Mouse (Mus musculus) T-helper 1 cell (primary cell): Measurements from ENCODE around the gene Adgrv1.
"Not testable (repeated sequence)": the region's sequence is repeated elsewhere in the genome, so short reads cannot be mapped to it uniquely, and the experiment has no call there.

Experiments used
- in situ Hi-C: fragments of 300-600 bp; cut with MboI, MseI; formaldehyde crosslinking; loops from one replicate; pipeline ENCODE4 v1.15.1; 2025; ENCODE audit warnings: high pct_unique_total_duplicates

The Adgrv1 gene

DNA sequence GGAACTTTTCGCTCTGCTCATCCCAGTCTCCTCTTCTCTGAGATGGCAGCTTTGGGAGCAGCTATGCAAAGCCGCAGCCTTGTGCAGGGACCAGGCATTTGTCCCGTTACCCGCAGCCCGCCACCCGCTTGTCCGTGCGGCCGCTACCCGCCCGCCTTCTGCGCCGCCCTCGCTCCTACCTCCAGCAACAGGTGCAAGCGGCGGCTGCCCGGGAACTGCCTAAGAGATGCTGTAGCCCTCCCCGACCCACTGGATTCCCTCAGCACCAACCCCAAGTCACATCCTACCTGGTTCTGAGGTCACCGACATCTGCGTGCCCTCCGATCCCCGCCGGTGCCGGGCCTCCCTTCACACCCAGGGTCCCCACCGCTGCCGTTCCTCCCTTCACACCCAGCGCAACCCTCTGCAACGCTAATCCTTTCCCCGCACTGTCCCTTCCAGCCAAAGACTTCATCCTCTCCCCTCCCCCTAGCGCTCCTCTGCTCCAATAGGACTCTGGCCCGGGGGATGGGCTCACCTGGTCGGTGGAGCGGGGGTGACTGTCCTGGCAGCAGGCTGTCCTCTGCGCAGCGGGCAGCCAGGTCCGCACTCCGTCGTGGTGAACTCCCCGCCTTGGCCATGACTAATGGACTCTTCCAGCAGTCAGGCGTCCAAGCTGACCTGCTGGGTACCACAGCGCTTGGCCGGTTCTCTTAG is at the start of gene Adgrv1:
Gene Adgrv1, minus strand, starts transcription at position 435 of the 696 bp plus-strand sequence.
- in situ Hi-C loops: no loop called here

DNA sequence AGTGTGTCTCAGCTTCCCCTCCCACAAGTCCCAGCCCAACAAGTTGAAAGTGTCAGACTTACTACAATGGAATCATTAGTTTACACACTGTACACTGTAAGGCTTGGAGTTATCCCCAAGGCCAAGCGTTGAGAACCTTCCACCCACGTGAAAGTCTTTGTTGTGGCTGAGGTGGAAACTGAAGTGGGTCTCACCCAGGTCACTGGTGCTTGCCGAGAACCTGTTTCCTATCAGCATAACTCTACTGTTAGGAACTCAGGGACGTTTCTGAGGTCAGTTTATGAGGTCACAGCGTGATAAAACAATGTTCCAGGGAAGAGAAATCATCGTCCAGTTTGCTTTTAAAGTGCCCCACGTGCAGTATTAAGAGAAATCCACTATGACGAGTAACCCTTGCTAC is 42.4 kb upstream of the Adgrv1 start:
- in situ Hi-C loops: no loop called here

DNA sequence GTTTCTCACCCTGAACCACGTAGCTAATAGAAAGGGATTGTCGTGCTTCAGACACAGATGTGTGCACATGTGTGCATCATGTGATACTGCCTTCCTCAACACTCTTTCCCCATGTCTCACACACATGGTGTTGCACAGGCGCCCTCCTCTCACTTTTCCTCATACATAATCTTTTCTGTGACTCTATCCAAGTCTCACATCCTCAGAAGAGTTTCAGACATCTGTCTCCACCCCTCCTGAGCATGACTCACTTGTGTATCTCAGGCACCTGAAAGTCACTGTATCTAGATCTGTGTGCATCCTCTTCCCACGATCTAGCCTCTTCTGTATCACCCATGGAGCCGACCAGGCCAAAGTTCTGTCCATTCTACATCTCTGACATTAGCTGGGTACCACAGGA is 34.8 kb upstream of the Adgrv1 start:
- in situ Hi-C loops: no loop called here

DNA sequence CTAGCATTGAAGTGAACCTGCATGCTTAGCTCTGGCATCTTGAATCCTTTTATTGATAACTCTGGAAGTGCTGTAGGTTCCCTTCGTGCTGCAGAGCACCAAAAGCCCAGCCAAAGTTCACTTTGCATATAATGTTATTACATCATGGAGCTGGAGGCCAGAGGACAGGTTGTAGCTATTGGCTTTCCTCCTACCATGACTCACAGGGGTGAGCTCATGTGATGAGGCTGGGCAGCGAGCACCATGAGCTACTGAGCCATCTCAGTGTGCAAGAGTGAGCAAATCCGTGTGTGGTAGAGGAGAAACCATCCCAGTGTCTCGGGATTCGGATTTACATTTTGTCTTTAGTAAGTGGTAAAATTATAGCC is 31.4 kb upstream of the Adgrv1 start:
- in situ Hi-C loops: no loop called here

DNA sequence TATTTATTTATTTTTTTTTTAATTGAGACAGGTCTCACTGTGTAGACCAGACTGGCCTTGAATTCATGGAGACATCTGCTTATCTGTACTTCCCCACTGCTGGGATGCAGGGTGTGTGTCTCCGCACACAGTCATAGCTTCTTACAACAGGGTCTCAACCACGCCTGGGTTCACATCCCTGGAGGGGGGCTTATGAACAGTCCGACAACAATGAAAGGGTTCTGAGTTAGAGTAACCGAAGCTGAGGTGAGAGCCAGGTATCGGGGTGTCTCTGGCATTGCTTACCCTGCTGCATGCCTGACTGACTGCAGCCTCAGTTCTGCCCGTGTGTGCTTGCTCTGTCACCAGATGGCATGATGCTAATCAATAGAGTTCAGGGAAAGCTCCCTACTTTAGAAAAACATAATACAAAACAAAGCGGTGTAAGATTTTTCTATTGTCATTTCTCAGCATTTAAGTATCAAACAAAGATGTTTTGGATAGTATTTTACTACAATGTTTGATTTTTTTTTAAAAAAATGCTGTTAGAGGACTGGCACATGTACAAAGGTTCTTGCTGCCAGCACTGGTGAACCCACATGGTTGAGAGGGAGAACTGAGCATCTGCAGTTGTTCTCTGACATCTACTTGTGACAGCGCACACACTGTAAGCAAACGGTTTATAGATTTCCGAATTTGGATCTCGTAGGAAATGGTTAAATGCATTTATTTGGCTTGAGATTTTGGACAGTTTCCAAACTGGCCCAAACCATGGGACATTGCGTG is 30.8 kb upstream of the Adgrv1 start:
- in situ Hi-C loops: no loop called here

DNA sequence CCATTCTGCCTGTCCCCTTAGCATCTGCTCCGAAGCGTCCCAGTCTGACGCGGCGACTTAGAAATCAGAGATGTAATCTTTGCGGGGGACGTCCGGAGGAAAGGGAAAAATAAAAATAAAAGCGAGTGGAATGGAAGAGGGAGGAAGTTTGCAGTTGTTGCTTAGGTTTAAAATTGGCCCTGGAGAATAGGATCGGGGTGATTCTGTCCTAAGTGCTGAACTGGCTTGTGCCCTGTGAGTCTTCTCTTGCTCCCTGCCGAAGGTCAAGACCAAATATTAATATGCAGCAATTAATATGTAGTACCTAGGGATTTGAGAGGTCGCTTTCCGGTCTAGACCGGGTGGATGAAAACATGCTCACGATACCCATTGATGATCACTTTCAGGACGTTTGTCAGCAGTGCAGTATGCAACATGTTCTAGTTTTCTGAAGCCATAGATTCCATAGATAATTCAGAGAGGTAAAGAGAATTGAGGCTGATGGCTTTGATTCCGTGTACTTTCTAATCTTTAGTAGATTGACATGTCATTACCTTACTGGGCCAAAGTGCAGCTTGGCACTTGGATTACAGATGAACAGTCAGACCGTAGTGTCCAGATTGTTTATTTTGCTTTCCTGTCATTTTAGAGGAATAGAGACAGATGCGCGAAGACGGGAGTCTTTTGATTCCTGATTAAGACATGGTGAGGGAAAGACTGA is 25.2 kb upstream of the Adgrv1 start:
- in situ Hi-C loops: no loop called here

DNA sequence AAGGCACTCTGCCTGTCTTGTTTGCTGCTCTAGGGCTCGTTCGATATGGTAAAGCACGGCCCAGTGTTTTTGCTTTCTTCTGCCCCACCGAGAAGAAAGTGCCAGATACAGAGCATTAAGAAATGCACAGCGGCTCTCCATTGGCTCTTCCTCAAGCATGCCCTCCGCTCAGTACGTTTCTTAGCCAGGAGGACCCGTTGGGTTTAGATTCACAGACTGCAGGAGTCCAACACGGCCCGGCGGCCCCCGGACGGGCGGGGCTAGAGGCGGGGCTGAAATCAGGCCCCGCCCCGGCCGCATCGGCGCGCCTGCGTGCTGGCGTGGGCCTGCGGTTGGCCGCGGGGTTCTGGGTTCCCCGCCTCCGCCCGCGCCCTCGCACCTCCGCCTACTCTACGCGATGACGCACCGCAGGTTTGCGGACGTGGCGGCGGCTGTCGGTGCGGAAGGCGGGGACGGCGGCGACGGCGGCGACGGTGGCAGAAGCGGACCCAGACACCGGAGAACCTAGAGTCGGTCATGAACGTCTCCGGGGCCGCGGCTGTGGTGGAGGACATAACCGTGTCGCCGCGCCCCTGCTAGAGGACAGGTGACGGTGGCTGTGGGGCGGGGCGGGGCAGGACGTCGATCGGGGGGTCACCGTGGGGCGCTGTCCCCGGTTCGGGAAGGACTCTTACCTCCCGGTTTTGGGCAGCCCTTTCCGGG is 24.5 kb upstream of the Adgrv1 start, which contains the start of gene Lysmd3:
Gene Lysmd3, plus strand, starts transcription at position 313 of the 702 bp plus-strand sequence.
- in situ Hi-C loops: no loop called here

DNA sequence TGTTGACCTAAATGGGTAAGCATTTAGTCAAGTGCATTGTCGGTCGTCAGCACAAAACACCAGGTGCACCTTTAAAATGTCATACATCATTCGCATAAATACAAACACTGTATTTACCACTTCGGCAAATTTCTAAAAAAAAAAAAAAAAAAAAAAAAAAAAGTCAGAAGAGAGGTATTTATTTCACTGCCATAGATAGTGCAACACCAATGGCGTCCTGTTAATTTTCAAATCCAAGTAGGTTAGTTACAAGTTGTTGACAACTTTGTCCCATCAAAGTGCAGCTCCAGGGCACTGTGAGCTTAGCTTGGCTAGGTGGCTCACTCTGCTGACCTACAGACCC is 24.0 kb upstream of the Adgrv1 start:
- in situ Hi-C loops: no loop called here

DNA sequence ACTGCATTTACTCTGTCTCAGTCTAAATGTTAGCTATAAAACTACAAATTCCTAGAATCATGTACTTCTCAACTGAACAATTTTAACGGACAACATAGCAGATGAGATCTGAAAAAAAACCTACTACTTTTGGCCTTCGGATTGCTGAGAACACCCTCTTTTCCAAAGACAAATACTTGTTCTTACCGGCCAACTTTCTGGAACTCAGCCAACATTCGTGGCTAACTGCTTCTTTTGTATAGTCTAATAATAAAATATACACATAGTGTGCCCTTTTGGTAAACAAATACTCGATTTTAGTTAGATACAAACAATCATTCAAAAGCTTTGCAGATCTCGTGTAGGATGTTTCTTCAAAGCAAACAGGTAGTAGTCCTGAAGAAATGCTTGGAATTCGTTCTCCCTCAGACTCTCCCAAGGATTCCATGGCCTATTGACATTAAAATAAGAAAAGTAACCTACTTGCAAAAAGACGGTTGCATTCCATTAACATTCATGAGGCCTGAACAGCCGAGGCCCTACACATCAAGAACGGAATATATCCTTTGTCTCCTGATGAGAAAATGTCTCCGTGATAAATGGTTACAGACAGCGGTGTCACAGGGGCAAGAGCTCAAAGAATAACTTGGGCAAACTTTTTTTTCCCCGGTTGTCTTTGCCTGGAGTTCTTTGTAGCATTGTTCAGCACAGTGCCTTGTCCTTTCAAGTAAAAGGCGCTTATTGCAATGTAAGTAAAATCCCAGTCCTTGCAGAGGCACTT is 23.3 kb upstream of the Adgrv1 start:
- in situ Hi-C loops: no loop called here

DNA sequence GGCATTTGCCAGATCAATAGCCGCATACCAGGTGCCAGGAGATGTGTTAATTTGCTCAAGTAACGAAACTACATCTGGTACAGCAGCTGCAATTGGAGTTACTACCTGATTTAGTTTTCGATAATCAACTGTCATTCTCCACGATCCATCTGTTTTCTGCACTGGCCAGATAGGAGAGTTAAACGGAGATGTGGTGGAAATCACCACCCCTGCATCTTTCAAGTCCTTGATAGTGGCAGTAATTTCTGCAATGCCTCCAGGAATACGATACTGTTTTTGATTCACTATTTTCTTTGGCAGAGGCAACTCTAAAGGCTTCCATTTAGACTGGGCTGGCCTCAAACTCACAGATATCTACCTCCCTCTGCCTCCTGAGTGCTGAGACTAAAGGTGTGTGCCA is 17.4 kb upstream of the Adgrv1 start:
- in situ Hi-C loops: not testable (repeated sequence)

DNA sequence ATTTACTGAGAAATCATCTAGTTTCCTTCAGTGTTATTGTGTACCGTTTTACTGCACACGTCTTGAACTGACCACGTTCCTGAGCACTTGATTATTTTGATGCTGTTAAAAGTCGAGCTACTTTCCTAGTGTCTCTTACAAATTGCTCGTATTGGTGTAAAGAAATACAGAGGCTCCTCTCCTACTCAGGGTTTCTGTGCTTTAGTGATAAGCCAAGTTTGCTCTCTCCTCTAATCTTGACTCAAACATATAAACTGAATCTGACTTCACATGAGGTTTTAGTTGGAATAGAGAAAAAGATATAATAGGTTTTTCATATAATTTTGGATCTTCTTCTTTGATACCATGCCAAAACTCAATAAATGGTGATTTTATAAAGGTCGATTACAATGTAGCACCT is 13.4 kb upstream of the Adgrv1 start:
- in situ Hi-C loops: no loop called here

DNA sequence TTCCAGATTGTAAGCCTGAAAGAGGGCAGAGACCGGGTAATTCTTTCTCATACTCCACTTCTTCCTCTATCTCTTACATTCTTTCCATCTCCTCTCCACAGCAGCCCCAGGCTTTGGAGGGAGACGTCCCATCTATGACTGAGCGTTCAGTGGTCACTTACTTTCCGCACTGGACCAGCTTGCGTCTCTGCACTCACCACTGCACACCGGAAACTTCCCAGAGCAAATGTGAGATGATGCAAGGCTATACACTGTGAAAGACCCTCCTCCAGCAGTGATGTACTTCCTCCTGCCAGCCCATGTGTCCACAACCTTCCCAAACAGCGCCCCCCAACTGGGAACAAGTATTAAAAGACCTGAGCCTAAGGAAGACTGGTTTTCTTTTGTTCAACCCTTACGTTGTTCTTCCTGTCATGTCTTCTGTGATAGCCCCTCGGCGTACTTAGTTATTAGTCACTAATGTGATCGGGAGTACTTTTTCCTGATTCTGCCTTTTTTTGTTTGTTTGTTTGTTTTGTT is 11.2 kb upstream of the Adgrv1 start:
- in situ Hi-C loops: no loop called here

DNA sequence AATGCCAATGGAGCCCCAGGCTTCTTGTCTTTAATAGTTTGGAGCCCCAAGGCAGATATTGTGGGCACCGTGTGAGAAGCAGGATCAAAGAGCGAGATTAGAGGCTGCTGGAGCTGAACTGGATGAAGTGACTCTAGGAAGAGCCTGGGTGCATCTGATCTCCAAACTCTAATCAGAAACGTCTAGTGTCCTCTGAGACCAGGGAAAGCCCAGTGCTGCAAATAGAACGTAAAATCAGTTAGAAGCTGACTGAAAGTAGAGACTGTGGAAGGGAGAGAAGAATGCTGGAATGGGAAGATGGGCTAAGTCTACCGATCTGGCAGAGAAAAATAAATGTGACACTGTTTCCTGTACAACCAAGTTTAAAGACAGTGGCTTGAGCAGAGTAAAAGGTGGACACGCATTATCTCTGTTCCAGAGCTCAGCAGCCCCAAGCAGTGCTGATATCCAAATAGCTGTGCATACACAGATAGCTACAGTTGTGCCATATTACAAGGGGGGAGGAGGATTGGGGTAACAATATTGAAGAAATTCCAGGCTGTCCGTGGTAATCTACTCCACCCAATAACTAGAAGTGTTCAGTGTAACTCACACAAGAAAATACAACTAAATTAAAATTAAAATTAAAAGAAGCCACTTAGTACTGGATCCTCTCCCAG is 9.7 kb upstream of the Adgrv1 start:
- in situ Hi-C loops: no loop called here

DNA sequence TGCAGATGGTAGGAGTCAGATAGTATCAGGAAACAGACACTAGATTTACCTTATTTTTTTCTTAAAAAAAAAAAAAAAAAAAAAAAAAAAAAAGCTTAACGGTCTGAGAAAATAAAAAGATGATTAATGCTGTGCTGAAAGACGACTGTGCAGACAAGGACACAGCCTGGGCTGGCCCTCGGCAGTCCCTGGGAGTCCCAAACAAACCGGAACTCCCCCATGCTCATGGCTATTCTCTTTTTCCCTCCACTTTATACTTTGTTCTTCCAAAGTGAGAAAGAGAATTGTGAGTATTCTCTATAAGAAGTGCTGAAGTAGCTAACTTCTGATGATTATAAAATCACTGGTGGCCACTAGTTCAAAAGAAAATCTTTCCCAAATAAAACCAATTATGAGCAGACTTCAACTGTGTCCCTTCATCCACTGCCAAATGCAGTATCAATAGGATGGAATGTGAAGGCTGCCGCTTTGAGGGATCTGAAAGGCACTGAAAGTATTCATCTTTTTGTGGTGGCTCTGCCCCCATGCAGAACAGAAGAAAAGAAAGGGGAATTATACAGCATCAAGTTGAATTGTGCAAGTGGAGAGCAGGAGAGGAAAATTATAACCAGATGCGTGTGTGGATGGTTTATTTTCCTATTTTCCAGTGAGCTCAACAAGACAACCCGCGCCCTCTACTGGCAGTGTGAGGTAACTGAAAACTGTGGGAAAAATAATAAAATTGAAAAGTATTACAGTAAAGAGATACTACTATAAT is 8.5 kb upstream of the Adgrv1 start:
- in situ Hi-C loops: no loop called here

DNA sequence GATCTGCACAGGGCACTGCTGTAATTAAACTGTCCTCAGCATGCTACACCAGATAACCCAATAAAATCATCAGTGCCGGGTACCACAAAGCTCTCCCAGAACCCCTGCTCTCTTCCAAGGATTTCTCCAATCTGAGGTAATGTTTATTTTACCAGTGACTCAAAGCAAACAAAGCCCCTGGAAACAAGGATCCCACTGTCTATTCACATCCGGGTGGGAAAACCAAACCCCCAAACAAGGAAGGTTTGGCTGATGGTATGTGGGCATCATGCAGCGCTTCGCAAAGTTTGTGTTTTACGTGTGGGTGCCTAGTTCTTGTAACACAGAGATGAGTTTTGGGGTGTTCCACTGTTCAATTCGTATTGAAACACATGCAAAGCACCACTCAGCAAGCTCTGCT is 7.9 kb upstream of the Adgrv1 start:
- in situ Hi-C loops: no loop called here

DNA sequence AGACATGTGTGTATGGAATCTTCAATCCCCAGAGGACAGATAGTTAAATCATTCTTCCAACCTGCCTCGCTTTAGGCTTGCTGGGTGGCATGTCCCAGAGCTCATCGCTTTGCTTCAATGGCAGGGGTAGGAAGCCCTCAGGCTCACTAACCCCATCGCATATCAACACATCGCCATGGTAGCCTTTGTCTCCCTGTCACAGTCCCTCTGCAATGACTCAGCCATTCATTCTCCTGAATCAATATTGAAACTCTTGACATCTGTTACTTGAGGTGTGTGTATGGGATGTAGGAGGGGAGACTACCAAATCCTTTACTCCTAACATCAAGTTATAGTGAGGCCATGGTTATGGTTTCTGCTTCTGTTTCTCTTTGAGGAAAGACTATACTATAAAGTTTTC is 6.7 kb upstream of the Adgrv1 start:
- in situ Hi-C loops: loop anchor here (5.0 kb wide), 1 partner anchor 202 kb away; no protein-coding TSS in a partner anchor

DNA sequence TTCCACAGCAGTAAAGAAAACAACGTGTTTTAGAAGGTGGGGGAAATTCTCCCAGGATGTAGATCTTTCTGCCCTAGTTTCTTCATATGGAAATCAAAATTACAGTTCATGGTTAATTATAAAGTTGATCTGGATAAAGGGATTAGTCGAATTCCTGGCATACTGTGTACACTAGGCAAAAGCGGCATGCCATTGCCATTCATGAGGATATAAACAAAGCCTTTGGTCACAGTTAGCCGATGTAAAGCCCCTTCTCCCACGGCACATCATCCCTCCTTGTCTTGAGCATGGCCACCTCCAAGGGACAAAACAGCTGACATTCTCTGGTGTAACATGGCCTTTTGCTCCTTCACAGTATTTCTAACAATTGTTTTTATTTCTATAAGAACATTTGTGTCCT is 2.4 kb downstream of the Adgrv1 start:
- in situ Hi-C loops: no loop called here

DNA sequence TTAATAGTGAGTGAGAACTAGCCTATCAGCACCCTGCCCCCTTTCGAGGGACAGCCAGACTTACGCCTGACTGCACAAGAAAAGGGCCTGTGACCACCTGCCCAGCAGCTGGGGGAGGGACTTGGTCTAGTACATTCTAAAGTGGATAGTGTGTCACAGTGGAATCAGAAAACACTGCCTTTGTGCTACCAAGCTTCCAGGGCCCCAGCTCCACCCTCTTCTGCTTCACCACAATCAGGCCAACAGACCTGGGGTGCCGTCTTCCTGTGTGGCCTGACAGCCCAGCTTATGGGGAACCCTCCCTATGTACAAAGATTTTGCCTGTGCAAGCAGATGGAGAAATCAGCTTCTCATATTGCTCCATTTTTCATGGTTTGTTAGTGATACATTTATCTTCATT is 3.6 kb downstream of the Adgrv1 start:
- in situ Hi-C loops: no loop called here

DNA sequence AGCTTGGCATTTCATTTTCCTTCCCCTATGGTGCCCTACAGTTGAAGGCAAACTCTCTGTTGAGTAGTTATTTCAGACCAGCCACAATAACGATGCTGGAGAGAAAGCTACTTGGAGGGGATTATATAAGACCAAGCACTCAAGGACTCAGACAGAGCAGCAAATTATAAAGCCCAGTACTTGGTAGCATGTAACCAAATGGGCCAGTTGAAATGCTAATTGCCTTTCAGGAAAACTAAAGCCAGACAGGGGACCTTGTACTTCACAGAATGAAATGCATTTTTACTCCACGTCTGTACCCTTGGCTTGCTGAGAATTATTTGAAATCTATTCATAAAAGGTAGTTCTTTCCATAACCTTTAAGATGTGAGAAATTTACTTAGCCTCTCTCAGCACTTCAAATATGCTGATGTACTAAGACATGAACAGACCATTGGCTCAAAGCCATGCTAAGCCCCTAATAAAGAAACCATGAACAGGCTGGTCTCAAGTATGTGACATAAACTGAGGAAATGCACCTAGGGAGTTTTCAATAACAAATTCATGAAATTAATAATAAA is 4.2 kb downstream of the Adgrv1 start:
- in situ Hi-C loops: no loop called here

DNA sequence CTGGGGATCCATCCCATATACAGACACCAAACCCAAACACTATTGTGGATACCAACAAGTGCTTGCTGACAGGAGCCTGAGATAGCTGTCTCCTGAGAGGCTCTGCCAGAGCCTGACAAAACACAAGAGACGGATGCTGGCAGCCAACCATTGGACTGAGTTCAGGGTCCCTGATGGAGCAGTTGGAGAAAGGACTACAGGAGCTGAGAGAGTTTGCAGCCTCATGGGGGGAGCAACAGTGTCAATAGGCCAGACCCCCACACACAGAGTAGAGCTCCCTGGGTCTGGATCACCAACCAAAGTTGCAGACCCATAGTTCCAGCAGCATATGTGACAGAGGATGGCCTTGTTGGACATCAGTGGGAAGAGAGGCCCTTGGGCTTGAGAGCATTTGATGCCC is 5.1 kb downstream of the Adgrv1 start:
- in situ Hi-C loops: not testable (repeated sequence)
